Mouse (Mus musculus): ENCODE measurements around the gene Dap. TPM values are rescaled to one million over a fixed set of nuclear protein-coding genes. Genes with fewer than 3 reads are reported as not detected.

Dap gene
- total RNA-seq, 2 experiments from 2014 or later = 22.5 to 28.4 TPM

DNA sequence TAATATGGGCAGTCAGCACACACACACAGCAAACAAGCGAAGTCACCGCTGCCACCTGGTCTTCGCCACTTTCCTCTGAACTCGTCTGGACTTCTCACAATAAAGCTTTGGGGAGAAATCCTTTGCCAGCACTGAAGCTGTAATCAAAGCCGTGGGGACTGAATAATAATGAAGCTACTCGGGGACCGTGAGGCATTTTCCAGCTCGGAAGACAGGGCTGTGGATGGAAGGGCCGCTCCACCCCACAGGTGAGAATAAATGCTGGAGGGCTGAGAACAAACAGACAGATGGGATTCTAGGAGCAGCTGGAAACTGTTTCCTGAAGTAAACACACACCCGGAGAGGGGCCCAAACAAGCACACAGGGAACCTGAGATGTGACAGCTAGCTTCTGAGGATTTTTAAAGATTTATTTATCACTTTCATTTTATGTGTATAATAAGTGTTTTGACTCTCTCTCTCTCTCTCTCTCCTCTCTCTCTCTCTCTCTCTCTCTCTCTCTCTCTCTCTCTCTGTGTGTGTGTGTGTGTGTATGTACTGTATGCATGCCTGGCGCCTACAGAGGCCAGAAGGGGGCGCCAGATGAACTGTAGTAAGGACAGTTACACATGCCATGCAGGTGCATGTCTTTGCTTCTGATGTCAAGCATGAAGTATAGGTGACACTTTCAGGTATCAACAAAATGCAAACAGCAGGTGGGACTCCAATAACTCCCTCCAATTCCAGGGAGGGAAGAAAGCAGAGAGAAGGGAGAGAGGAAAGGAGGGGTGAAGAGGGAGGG, 96.7 kb downstream of the Dap start:
- DNase-seq = no peak
- intact Hi-C loops (cut with DNase I; ENCODE audit: low total_unique reads) = no loop called here

DNA sequence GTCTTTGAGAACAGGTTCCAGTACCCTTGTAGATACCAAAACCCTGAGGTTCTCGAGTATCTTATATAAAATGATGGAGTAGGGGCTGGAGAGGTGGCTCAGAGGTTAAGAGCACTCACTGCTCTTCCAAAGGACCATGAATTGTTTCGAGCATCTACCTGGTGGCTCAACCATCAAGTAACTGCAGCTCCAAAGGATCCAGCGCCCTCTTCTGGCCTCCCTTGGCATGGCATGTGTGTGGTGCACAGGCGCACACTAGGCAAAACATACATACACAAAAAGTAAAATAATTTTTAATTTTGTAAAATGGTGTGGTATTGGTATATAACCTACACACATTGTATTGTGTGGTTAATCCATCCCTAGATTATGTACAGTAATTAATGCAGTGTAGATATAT, 99.6 kb downstream of the Dap start:
- intact Hi-C loops (cut with DNase I; ENCODE audit: low total_unique reads) = no loop called here
- no peak for DNase-seq

Other genes starting within 250 kb of the Dap start
- gene Ankrd33b, start 143.4 kb downstream of the Dap start, total RNA-seq (2021) = 1 to 10 TPM; 5.3 to 6.3 TPM
- under 1 TPM; 0.29 to 0.33 TPM for gene Ropn1l, start 229.4 kb downstream of the Dap start, total RNA-seq (2021)